Mouse (Mus musculus) megakaryocyte progenitor cell, adult 5-6 weeks (primary cell): ENCODE measurements around the gene Gm12248. TPM values are rescaled to one million over a fixed set of nuclear protein-coding genes. Genes with fewer than 3 reads are reported as not detected.

Experiments
- ATAC-seq: replicated peaks from 2 replicates; pipeline ENCODE4 v1.8.0; 2016; ENCODE audit warnings: mild to moderate bottlenecking, moderate TSS enrichment, inconsistent platforms; ENCODE audit not compliant: poor library complexity
- total RNA-seq, 2 experiments: library from RNA; stranded (forward) in 1 of 2; stranded (reverse) in 1 of 2; fragments of 157-497, 149-512 nt in 1 of 2; fragments of 200-1000 nt in 1 of 2; gene quantifications; 2 replicates each; pipeline versions ENCODE4 v1.2.3 to v1.2.4; 2015 to 2017

The Gm12248 gene
- total RNA-seq, 2 experiments from 2014 or later, result not detected

DNA sequence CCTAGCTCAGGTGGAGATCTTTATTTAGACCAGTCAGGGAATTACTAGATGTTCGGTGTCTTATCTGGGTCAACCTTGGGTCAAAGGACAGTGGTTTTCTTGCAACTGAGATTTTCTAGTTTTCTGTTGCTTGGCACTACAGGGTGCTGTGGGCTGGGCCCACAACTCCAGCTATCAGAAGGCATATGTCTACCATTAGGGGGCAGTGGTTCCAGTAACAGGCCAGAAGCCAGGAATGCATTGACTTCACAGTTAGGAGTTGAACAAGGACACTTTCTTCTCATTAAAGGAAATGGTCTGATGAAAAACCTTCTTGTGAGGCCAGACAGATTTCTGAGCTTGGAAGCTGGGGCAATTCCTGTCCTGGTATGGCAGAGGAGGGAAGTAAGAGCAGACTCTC lies 53.9 kb downstream of the Gm12248 start:
- ATAC-seq, result peak; percentile 78

DNA sequence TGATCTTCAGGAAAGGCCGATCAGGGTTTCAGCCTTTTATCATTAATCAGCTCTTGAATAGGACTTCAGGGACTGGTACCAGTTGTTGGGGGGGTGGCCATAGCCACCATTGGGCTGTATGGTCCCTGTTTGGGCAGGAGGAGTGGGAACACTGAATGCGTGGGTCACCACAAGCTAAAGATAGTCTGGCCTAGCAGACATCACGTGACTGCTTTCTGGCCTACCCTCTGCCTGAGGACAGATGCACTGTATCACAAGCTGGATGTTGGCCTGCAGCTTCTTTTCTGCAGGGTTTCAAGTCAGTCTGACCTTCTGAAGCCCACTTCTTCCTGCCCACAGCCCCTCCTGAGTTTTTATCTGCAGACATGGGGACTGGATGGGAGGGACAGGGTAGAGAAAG lies 59.3 kb downstream of the Gm12248 start:
- ATAC-seq, result no peak

DNA sequence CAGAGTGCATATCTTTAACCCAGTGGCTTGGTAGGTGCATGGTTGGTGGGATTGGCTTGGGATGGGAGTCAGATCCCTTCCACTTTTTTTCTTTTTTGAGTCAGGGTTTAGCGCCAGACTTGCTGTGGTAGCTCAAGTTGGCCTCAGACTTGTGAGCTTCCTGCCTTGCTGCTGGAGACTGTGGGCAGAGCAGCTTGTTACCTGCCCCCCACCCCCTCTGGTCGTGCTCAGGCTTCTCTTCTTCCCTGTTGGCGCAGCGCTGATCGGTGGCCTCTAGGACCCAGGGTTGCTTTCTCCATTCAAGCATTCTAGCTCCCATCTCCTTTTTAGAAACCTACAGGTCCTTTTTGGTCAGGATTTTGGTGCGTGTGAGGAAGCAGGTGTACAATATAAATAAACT lies 61.8 kb downstream of the Gm12248 start:
- peak; percentile 23; the same call in 1 of the 2 replicates for ATAC-seq

DNA sequence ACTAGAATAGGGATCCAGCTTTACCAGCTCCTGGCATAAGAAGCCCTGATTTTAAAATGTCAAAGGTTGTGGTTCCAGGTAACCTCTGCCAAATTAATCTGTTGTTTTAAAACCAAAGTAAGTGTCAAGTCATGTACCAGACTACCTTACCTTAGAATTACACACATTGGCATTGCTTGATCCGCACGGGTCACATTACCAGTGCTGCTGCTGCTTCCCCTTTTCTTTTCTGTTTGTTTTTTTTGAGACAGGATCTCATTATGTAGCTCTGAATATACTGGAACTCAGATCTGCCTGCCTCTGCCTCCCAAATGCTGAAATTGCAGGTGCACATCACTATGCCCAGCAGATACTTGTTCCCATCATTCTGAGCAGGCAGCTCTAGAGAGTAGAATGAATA lies 63.1 kb downstream of the Gm12248 start:
- peak; percentile 45 for ATAC-seq

DNA sequence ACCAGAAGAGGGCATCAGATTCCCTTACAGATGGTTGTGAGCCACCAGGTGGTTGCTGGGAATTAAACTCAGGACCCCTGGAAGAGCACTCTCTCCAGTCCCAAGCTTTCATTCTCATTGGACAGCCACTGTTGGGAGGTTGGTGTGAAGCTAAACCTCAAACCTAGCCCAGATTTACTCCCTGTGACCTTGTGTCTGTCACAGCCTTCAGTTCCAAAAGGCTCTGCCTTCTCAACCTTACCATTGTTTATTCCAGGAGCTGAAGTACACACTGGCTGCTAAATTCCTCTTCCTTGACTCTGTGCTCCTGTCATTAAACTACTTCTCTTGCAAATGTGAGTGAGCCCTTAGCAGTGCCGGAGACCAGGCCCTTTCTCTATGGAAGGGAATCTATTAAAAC lies 64.0 kb downstream of the Gm12248 start:
- ATAC-seq, result no peak

DNA sequence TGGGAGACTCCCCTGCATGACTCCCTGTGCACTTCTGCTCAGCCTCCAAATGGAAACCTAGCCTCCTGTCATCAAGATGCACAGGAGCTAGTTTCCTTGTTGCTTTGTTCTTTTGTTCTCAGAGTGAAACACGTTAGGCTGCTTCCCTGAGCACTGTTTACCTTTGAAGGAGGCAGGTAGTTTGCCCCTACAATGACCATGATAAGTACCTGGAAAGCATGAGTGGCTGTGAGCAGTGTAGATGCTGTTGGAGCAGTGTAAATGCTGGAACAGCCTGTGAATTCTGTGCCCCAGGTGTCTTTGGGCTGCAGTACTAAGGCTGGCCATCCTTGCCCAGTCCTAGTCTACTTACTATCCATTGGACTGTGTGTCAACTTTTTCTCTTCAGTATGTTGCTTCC lies 66.1 kb downstream of the Gm12248 start:
- no peak for ATAC-seq

DNA sequence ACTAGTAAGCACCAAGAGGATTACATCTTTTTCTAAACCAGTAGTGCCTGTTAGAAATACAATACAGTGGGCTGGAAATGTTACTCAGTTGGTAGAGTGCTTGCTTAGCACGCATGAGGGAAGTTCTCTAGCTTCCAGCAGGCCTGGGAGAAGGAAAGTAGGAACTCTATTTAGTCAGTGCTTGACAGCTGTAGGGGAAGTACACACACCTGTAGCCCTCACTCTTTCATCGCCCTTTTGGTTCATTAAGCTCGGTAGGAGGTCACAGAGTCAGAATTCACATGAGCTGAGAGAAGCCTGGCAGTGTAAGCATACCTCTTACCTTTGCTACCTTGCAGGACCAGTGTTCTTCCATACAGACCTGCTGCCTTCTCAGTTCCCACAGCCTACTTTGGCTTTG lies 66.6 kb downstream of the Gm12248 start:
- no peak for ATAC-seq

DNA sequence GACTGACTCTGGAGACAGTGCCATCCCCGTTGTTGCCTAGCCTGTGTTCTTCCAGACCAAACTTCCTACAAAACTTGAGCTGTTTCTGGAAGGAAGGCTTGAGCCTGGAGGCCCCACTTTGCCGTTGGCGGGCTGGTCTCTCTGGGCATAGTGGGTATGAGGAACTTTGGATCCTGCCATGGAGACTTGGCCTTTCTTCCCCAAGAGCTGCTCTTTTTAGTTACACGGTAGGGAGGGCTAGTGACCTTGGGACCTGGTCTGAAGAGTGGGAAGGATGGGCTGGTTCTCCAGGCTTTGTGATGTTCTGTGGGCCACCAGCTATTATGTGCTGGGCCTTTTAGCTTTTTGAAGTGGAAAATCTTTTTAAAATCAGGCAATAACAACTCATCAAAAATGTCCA lies 67.1 kb downstream of the Gm12248 start:
- ATAC-seq, result no peak

DNA sequence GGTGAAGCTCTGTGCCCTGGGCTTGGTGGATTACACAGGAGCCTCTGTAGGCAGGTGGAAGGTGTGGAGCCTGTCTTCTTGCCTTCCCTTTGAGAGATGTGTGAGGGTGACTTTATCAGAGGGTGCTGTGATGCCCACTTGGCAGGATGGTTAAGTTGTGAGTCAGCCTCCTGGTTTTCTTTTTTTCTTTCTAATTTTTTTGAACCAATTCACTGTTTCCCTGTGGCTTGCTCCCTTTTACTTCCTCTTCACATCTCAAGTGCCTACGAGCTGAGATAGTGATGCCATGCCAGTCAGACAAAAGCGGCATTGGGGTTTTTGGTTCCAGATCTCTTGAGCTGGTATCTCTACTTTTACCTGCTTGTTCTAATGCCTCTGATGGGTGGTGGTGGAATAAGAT lies 68.3 kb downstream of the Gm12248 start:
- ATAC-seq, result peak; percentile 35

DNA sequence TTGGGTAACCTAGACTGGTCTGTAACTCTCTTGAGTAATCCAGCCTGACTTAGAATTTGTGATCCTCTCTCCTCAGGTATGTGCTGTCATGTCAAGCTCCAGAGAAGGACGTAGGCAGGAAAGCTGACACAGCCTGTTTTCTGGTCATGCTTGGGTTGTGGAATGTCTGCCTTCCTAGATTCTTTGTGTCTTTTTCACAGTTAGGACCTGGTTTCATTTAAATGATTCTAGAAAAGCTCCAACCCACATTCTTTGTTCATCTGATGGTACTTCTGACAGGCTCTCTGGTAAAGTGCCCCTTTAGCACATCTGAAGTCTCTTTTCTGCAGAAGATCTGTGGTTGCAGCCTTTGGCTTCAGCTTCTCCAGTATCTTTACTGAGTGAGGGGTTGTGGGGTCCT lies 68.7 kb downstream of the Gm12248 start:
- ATAC-seq, result 0 out of 2 replicates have a peak, but pooled peaks have one; percentile 20

DNA sequence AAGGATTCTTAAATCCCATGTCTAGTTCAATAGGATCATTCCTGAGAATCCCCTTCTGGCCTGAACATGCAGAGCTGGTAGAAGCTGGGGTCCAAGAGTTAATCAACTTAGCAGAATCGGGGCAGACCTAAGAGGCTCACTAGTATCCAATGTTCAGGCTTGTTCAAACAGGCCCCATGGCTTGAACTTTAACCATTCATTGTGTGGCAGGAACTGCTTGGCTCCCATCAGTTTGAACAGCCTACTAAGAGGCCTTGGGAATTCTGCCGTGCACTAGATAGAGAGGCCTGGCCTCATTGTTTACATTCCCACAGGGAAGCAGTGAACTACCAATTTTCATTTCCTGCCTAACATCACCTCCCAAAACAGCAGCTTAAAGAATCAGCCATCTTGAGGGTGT lies 71.3 kb downstream of the Gm12248 start:
- ATAC-seq, result no peak

DNA sequence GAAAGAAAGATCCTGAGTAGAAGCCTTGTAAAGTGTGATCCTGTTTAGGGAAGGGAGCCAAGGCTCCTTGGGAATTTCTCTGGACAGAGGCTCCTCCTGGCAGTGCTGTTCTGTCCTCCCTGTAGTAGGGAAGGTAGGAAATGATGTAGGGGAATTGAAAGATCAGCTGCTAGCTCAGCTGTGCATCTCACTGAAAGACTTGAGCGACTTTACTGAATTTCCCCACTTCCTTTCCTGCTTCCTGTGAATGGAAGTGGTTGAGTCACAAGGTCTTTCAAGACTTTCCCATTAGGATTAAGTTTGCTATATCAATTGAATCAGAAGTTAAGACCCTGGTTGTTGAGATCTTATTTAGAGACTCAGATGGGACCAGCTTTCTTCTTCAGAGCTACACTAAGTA lies 71.8 kb downstream of the Gm12248 start:
- no peak for ATAC-seq

DNA sequence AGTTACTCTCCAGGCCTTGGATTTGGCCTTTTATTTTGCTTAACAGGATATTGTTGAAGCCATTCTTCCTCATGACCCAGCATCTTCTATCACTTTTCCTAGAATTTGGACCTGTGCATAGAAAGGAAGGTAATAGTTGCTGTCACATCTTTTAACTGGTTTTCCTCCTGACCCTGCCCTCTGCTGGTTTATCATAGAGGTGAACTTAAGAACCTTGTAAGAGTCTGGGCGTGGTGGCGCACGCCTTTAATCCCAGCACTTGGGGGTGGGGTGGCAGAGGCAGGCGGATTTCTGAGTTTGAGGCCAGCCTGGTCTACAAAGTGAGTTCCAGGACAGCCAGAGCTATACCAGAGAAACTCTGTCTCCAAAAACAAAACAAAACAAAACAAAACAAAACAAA lies 74.2 kb downstream of the Gm12248 start:
- ATAC-seq, result 0 out of 2 replicates have a peak, but pooled peaks have one; percentile 44

DNA sequence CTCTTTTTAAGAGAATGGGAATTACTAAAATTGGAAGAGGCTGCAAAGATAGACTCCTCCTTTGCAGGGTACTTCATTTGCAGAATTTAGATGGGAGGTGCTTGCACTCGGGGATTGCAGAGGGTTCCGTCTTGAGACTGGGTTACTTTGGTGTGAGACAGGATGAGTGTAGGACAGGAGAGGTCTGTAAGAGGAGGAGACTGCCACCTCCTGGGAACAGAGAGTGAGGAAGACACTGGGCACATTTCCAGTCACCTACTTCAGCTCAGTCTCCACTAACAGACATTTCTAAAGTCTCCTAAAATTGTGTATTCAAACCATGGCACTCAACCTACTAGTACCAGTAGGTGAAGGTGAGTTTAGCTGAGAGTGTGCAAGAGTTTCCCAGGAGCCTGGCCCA lies 74.6 kb downstream of the Gm12248 start:
- ATAC-seq, result peak; percentile 44; the same call in 1 of the 2 replicates

DNA sequence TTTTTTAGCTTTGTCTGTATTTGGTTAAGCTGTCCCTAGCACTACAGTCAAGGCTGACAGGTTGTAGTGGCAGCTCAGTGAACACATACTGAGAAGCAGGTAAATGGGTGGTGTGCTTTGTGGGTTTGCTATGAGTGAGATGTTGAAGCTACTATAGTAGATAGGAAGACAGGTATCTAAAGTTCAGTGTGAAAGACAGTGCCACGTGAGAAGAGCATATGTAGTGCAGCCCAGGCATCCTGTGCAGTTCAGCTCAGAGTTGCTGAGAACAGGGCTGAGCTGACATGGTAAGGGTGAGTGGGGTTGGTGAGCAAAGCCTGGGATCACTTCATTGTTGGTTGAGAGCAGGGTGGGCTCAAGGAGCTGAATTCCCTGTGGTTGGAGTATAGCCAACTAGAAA lies 75.5 kb downstream of the Gm12248 start:
- ATAC-seq, result no peak

DNA sequence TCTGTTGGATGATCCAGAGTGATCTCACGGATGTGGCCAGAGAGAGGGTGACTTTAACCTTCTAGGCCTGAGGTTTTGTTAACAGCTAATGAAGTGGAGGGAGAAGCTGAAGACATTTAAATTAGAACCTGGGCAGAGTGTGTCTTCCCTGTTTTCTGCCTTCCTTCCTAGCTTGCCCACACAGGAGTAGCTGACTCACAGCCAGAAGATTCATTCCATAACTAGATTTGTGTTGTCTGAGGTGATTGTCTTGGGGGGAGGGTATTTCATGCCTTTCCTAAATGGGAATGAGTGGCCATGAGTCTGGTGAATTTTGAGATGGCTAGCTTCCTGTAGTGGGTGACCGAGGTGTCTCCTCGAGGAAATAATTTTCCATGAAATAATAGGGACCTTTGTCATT lies 76.6 kb downstream of the Gm12248 start:
- ATAC-seq, result no peak

DNA sequence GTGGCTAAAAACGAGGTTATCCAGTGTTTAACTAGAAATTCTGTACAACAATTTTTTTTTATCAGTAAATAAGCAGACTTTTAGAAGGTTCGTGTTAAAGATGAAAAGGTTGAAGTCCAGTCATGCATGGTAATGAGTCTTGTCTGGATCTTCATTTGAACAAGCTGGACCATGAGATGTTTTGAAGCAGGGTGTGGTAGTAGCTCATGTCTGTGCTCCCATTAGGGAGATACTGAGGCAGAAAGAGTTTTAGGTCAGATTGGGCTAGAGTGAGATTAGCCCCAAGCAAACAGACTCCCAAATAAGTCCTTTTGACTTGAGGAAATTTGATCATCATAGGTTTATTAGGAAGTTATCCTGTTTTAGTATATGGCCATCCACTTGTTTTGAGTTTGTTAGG lies 77.6 kb downstream of the Gm12248 start:
- ATAC-seq, result no peak

DNA sequence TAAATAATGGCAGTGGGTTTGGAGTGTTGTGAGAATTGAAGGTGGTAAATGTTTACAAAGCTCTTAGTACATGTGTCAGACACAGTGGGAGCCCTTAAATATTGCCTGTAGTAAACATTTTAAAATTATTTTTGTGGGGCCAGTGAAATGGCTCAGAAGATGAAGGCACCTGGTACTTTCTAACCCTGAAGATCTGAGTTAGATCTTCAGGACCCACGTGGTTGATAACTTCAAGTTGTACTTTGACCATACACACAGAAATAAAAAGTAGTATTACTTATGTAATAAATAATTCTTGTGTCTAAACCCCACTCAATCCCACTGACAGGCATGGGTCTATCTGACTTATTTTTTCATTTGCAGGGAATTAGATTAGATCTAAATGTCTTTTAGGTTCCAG lies 78.3 kb downstream of the Gm12248 start:
- no peak for ATAC-seq

Other genes with a start within 250 kb of the Gm12248 start
- 134 and 142 TPM in 2 replicates for gene Larp1, start 84.1 kb downstream of the Gm12248 start, total RNA-seq (2015)
- gene Larp1, start 84.1 kb downstream of the Gm12248 start, total RNA-seq (2017), result 52.9 and 67.5 TPM in 2 replicates
- gene Cnot8, start 11.0 kb upstream of the Gm12248 start, total RNA-seq (2015), result 68.2 and 73.9 TPM in 2 replicates
- 113 and 114 TPM in 2 replicates for gene Cnot8, start 11.0 kb upstream of the Gm12248 start, total RNA-seq (2017)
- gene Gemin5, start 75.4 kb upstream of the Gm12248 start, total RNA-seq (2015), result 18.8 and 19.4 TPM in 2 replicates
- 27.5 and 30.8 TPM in 2 replicates for gene Gemin5, start 75.4 kb upstream of the Gm12248 start, total RNA-seq (2017)
- 76.5 and 83.3 TPM in 2 replicates for gene Mrpl22, start 78.5 kb upstream of the Gm12248 start, total RNA-seq (2015)
- 52.2 and 52.3 TPM in 2 replicates for gene Mrpl22, start 78.5 kb upstream of the Gm12248 start, total RNA-seq (2017)
- gene Igtp, start 106.4 kb upstream of the Gm12248 start, total RNA-seq (2015), result 13.4 and 16.3 TPM in 2 replicates
- gene Igtp, start 106.4 kb upstream of the Gm12248 start, total RNA-seq (2017), result 8.6 and 9.6 TPM in 2 replicates
- 5.7 and 5.8 TPM in 2 replicates for gene Irgm2, start 106.5 kb upstream of the Gm12248 start, total RNA-seq (2015)
- gene Irgm2, start 106.5 kb upstream of the Gm12248 start, total RNA-seq (2017), result 3.9 and 7.1 TPM in 2 replicates
- gene 4930438A08Rik, start 181.7 kb upstream of the Gm12248 start, total RNA-seq (2015), result 5.2 and 6.5 TPM in 2 replicates
- 6.4 and 13.3 TPM in 2 replicates for gene 4930438A08Rik, start 181.7 kb upstream of the Gm12248 start, total RNA-seq (2017)
- gene Zfp692, start 213.9 kb upstream of the Gm12248 start, total RNA-seq (2015), result 22.7 and 27.3 TPM in 2 replicates
- gene Zfp692, start 213.9 kb upstream of the Gm12248 start, total RNA-seq (2017), result 33.0 and 36.8 TPM in 2 replicates
- gene Zfp672, start 237.2 kb upstream of the Gm12248 start, total RNA-seq (2015), result 31.0 and 31.6 TPM in 2 replicates
- gene Zfp672, start 237.2 kb upstream of the Gm12248 start, total RNA-seq (2017), result 23.2 and 26.4 TPM in 2 replicates
- 2.5 and 4.1 TPM in 2 replicates for gene Sh3bp5l, start 237.6 kb upstream of the Gm12248 start, total RNA-seq (2015)
- 12.8 and 31.6 TPM in 2 replicates for gene Sh3bp5l, start 237.6 kb upstream of the Gm12248 start, total RNA-seq (2017)